Mouse (Mus musculus): Measurements from ENCODE around the gene Tcirg1.
A peak's percentile ranks its signal among the peaks of the same experiment; 100 is the strongest.

- TF ChIP-seq EP300 (IDR thresholded peaks at IDR 0.05; ENCODE audit: low read depth): no peak
- peak; percentile 42; the same call in 1 of the 2 replicates for TF ChIP-seq CTCF (IDR thresholded peaks at IDR 0.05; ENCODE audit: low read depth)
Observed at GRCm38 (mm10) chr19:3912337-3913204, 5.6 kb upstream of the Tcirg1 start, which contains the start of gene Ndufs8.

Data from liver, embryonic 14.5 days (tissue).